In the genomic region with DNA sequence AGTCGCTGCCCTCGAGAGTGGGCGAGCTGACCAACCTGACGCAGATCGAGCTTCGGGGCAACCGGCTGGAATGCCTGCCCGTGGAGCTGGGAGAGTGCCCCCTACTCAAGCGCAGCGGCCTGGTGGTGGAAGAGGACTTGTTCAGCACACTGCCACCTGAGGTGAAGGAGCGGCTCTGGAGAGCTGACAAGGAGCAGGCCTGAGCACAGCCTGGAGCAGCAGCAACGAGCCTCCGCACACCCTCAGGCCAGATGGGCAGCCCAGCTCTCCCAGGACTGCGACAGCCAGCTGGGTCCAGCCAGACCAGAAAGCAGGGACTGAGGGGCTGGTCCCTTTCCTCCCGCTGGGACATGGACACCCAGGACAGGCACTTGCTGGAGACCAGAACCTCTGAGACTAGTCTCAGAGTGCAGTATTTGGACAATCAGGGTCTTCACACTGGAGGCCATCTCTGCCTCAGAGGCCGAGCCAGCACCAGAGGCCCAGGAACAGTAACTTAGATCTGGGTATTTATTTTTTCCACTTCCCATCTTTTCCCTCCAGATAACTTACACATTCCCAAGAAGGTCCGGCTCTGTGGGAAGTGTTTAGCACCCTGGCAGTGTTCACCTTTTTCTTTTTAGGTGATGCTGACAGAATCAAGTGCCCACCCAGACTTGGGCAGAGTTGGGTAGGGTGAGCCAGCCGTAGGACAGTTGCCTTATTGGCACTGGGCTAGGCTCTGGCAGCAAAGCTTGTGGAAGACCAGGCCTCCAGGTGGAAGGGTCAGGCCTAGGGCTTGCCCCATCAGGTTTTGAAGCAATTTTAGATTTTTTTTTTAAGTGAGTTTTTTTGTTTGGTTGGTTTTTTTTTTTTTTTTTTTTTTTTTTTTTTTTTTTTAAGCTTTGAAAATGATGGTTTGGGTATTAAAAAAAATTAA, we compare ENCODE assay signal across 11 mouse cellular contexts. TPM values are rescaled to one million over a fixed set of nuclear protein-coding genes. Genes with fewer than 3 reads are reported as not detected.
DNase-seq lines count a peak whose midpoint lies in the region; ATAC-seq and TF ChIP-seq lines count a peak whose summit lies in the region.
"Had no signal": no experiment of that assay in that cellular context is flagged by ENCODE, and none has a peak within 500 bp of the region (broad histone marks: within the 10 kb centered on the region; RNA-seq: fewer than 3 reads in every experiment).

No protein-coding gene starts in this region.

- peaks cover 34% of the 10 kb centered on the region; the same call in 1 of the 2 replicates for H3K36me3 ChIP-seq in hindbrain, postnatal 0 days (ENCODE audit: insufficient read depth, low read length)

- H3K27me3 ChIP-seq in hindbrain, postnatal 0 days (ENCODE audit: insufficient read depth, low read length): no peaks in the 10 kb centered on the region

- no peak overlapping the region for H3K4me3 ChIP-seq in hindbrain, postnatal 0 days (ENCODE audit: low read length)

- peaks cover 26% of the 10 kb centered on the region for H3K4me1 ChIP-seq in hindbrain, postnatal 0 days (ENCODE audit: insufficient read depth, low read length)

- TF ChIP-seq CTCF in hindbrain, postnatal 0 days (IDR thresholded peaks at IDR 0.05; ENCODE audit: low read depth): peak; percentile 13; the same call in 1 of the 2 replicates

- DNase-seq in gastrocnemius, postnatal 10 days: peak; percentile 7
- no peak for DNase-seq in gastrocnemius, adult 18-20 months (ENCODE audit: low spot score)
- peak; percentile 64 for DNase-seq in left cerebral cortex, postnatal 4 days
- no peak for DNase-seq in left cerebral cortex, postnatal 36 days (ENCODE audit: low spot score in 2 of 2)
- peak; percentile 64 to 69 for DNase-seq in cerebellum, postnatal 10 days
- peak; percentile 18 for DNase-seq in hindbrain, postnatal 0 days (ENCODE audit: low spot score)
- DNase-seq in left cerebral cortex, adult 11 months (ENCODE audit: low spot score): no peak

- ATAC-seq in hindbrain, postnatal 0 days: no peak

- 60% methylated on average over 18 of the region's 18 CpGs for WGBS in hindbrain, postnatal 0 days

- H3K27ac ChIP-seq in hindbrain, postnatal 0 days: peak overlapping the region; percentile 51

- no peaks in the 10 kb centered on the region for H3K9me3 ChIP-seq in hindbrain, postnatal 0 days (ENCODE audit: low read length)

- H3K4me2 ChIP-seq in hindbrain, postnatal 0 days (ENCODE audit: low read depth, low read length): no peak overlapping the region
- H3K4me2 ChIP-seq: liver, embryonic 11.5 days had no signal

- intact Hi-C loops in left cerebral cortex, postnatal 4 days (cut with DNase I): no loop called here
- intact Hi-C loops in left cerebral cortex, postnatal 36 days (cut with DNase I): no loop called here

- H3K9ac ChIP-seq in hindbrain, postnatal 0 days (replicated peaks; ENCODE audit: low read length): no peak overlapping the region

RNA-seq across cellular contexts. Expression of a gene that starts 3.8 kb away (rescaled TPM):
- 10 to 100 TPM; 11.3 to 12.4 TPM for total RNA-seq in gastrocnemius, postnatal 10 days (2021)
- total RNA-seq in gastrocnemius, adult 18-20 months (2021): 10 to 100 TPM; 10.4 to 18.7 TPM
- 10 to 100 TPM; 17.1 to 19.3 TPM for total RNA-seq in left cerebral cortex, postnatal 4 days (2021)
- 10 to 100 TPM; 13.8 to 26.5 TPM for total RNA-seq in left cerebral cortex, postnatal 36 days (2021)
- 5.6 and 8.9 TPM in 2 replicates for total RNA-seq in hindbrain, postnatal 0 days (2014; rRNA removed)
- 6.2 and 7.4 TPM in 2 replicates for polyA plus RNA-seq in hindbrain, postnatal 0 days (2015; fragmentation: Nextera tagmentation; extraction: Ambion mirVana)
- total RNA-seq: megakaryocyte-erythroid progenitor cell, adult 5-6 weeks had no signal

RNA-seq across cellular contexts. Expression of a gene that starts 18.7 kb away (rescaled TPM):
- total RNA-seq in gastrocnemius, postnatal 10 days (2021): not detected
- total RNA-seq in gastrocnemius, adult 18-20 months (2021): 1 to 10 TPM in 1 of 2 experiments, not detected in 1; 1.1 TPM
- total RNA-seq in left cerebral cortex, postnatal 4 days (2021): not detected
- not detected for total RNA-seq in left cerebral cortex, postnatal 36 days (2021)
- not detected in 2 replicates for total RNA-seq in hindbrain, postnatal 0 days (2014; rRNA removed)
- polyA plus RNA-seq in hindbrain, postnatal 0 days (2015; fragmentation: Nextera tagmentation; extraction: Ambion mirVana): not detected in 2 replicates
- polyA plus RNA-seq: liver, embryonic 11.5 days; neural tube, embryonic 14.5 days had no signal

RNA-seq across cellular contexts. Expression of a gene that starts 21.8 kb away (rescaled TPM):
- total RNA-seq in gastrocnemius, postnatal 10 days (2021): under 1 TPM; 0.42 to 0.86 TPM
- total RNA-seq in gastrocnemius, adult 18-20 months (2021): 1 to 10 TPM in 1 of 2 experiments, under 1 TPM in 1; 0.55 to 1.2 TPM
- 10 to 100 TPM in 1 of 2 experiments, 1 to 10 TPM in 1; 7.7 to 10.5 TPM for total RNA-seq in left cerebral cortex, postnatal 4 days (2021)
- total RNA-seq in left cerebral cortex, postnatal 36 days (2021): 10 to 100 TPM in 1 of 2 experiments, 1 to 10 TPM in 1; 7.8 to 13.6 TPM
- total RNA-seq in hindbrain, postnatal 0 days (2014; rRNA removed): 6.8 and 15.1 TPM in 2 replicates
- polyA plus RNA-seq in hindbrain, postnatal 0 days (2015; fragmentation: Nextera tagmentation; extraction: Ambion mirVana): 0.25 and 0.31 TPM in 2 replicates
- total RNA-seq: granulocyte monocyte progenitor cell, adult 5-6 weeks had no signal

RNA-seq across cellular contexts. Expression of a gene that starts 24.0 kb away (rescaled TPM):
- 10 to 100 TPM; 17.3 to 18.3 TPM for total RNA-seq in gastrocnemius, postnatal 10 days (2021)
- 10 to 100 TPM; 20.9 to 22.4 TPM for total RNA-seq in gastrocnemius, adult 18-20 months (2021)
- total RNA-seq in left cerebral cortex, postnatal 4 days (2021): 10 to 100 TPM; 18.7 to 21.6 TPM
- 10 to 100 TPM; 22.3 to 28.8 TPM for total RNA-seq in left cerebral cortex, postnatal 36 days (2021)
- total RNA-seq in hindbrain, postnatal 0 days (2014; rRNA removed): 43.7 and 50.4 TPM in 2 replicates
- 42.1 and 43.5 TPM in 2 replicates for polyA plus RNA-seq in hindbrain, postnatal 0 days (2015; fragmentation: Nextera tagmentation; extraction: Ambion mirVana)

RNA-seq across cellular contexts. Expression of a gene that starts 24.0 kb away (rescaled TPM):
- total RNA-seq in gastrocnemius, postnatal 10 days (2021): 10 to 100 TPM; 15.9 to 18.1 TPM
- 1 to 10 TPM; 6.8 to 7.8 TPM for total RNA-seq in gastrocnemius, adult 18-20 months (2021)
- 10 to 100 TPM; 36.6 to 42.0 TPM for total RNA-seq in left cerebral cortex, postnatal 4 days (2021)
- 10 to 100 TPM; 17.7 to 26.0 TPM for total RNA-seq in left cerebral cortex, postnatal 36 days (2021)
- 32.6 and 51.0 TPM in 2 replicates for total RNA-seq in hindbrain, postnatal 0 days (2014; rRNA removed)
- polyA plus RNA-seq in hindbrain, postnatal 0 days (2015; fragmentation: Nextera tagmentation; extraction: Ambion mirVana): 11.9 and 12.6 TPM in 2 replicates

Comparison
In these comparisons a context has a peak if more than half of its experiments do, and no peak if none do; other contexts are left out.
1. DNase-seq: peak in gastrocnemius, postnatal 10 days (single experiment), left cerebral cortex, postnatal 4 days (single experiment), cerebellum, postnatal 10 days (2 of 2) and hindbrain, postnatal 0 days (single experiment); none in gastrocnemius, adult 18-20 months (single experiment), left cerebral cortex, postnatal 36 days (0 of 2) and left cerebral cortex, adult 11 months (single experiment).